Mouse (Mus musculus): Measurements from ENCODE around the gene Mrgprd. TPM values are rescaled to one million over a fixed set of nuclear protein-coding genes. Genes with fewer than 3 reads are reported as not detected.

Gene Mrgprd
- total RNA-seq, 4 experiments from 2014 or later, result not detected

GRCm38 (mm10) chr7:145302488-145303285 is 11.9 kb upstream of the Mrgprd start:
- peak; percentile 38 to 64 for DNase-seq (ENCODE audit: low spot score in 2 of 2)

GRCm38 (mm10) chr7:145304153-145304552 is 10.5 kb upstream of the Mrgprd start:
- no peak for DNase-seq (ENCODE audit: low spot score in 2 of 2)

GRCm38 (mm10) chr7:145307636-145308035 is 7.0 kb upstream of the Mrgprd start:
- DNase-seq (ENCODE audit: low spot score in 2 of 2), result no peak

GRCm38 (mm10) chr7:145308061-145308675 is 6.5 kb upstream of the Mrgprd start:
- DNase-seq (ENCODE audit: low spot score in 2 of 2), result no peak

- no peak for DNase-seq (ENCODE audit: low spot score in 2 of 2)
These were observed 5.8 kb upstream of the Mrgprd start for GRCm38 (mm10) chr7:145308866-145309265.

- DNase-seq (ENCODE audit: low spot score in 2 of 2), result no peak
These were observed 4.8 kb upstream of the Mrgprd start for GRCm38 (mm10) chr7:145309877-145310276.

- no peak for DNase-seq (ENCODE audit: low spot score in 2 of 2)
These were observed 4.1 kb upstream of the Mrgprd start for GRCm38 (mm10) chr7:145310526-145310925.

GRCm38 (mm10) chr7:145312137-145312536 is 2.5 kb upstream of the Mrgprd start:
- DNase-seq (ENCODE audit: low spot score in 2 of 2), result no peak

- DNase-seq (ENCODE audit: low spot score in 2 of 2), result no peak
These were observed 2.9 kb downstream of the Mrgprd start for GRCm38 (mm10) chr7:145317522-145317921.

GRCm38 (mm10) chr7:145319481-145319880 is 4.8 kb downstream of the Mrgprd start:
- no peak for DNase-seq (ENCODE audit: low spot score in 2 of 2)

GRCm38 (mm10) chr7:145323607-145324006 is 9.0 kb downstream of the Mrgprd start:
- DNase-seq (ENCODE audit: low spot score in 2 of 2), result no peak

GRCm38 (mm10) chr7:145325697-145326096 is 11.1 kb downstream of the Mrgprd start:
- DNase-seq (ENCODE audit: low spot score in 2 of 2), result no peak

GRCm38 (mm10) chr7:145329982-145330381 is 15.3 kb downstream of the Mrgprd start:
- no peak for DNase-seq (ENCODE audit: low spot score in 2 of 2)

- no peak for DNase-seq (ENCODE audit: low spot score in 2 of 2)
These were observed 16.0 kb downstream of the Mrgprd start for GRCm38 (mm10) chr7:145330641-145331040.

GRCm38 (mm10) chr7:145332376-145333041 is 17.9 kb downstream of the Mrgprd start:
- no peak for DNase-seq (ENCODE audit: low spot score in 2 of 2)

- DNase-seq (ENCODE audit: low spot score in 2 of 2), result no peak
These were observed 19.3 kb downstream of the Mrgprd start for GRCm38 (mm10) chr7:145333936-145334335.

GRCm38 (mm10) chr7:145334428-145335027 is 19.9 kb downstream of the Mrgprd start:
- no peak for DNase-seq (ENCODE audit: low spot score in 2 of 2)

- DNase-seq (ENCODE audit: low spot score in 2 of 2), result no peak
These were observed 20.6 kb downstream of the Mrgprd start for GRCm38 (mm10) chr7:145335199-145335598.

- no peak for DNase-seq (ENCODE audit: low spot score in 2 of 2)
These were observed 21.1 kb downstream of the Mrgprd start for GRCm38 (mm10) chr7:145335616-145336332.

- DNase-seq (ENCODE audit: low spot score in 2 of 2), result no peak
These were observed 23.3 kb downstream of the Mrgprd start for GRCm38 (mm10) chr7:145337889-145338288.

GRCm38 (mm10) chr7:145340248-145340904 is 25.7 kb downstream of the Mrgprd start:
- DNase-seq (ENCODE audit: low spot score in 2 of 2), result no peak

Data from gastrocnemius, adult 8-10 months (tissue).